Mouse (Mus musculus) midbrain, postnatal 0 days (tissue): Measurements from ENCODE around the gene Samd13. TPM values are rescaled to one million over a fixed set of nuclear protein-coding genes. Genes with fewer than 3 reads are reported as not detected.

Source experiments
- ATAC-seq: fragments of 200-750 bp; cut with Nextera tagmentation; 2 replicates; pipeline ENCODE4 v1.8.0; 2017; ENCODE audit warnings: moderate number of reproducible peaks, mild to moderate bottlenecking, moderate TSS enrichment, moderate library complexity; ENCODE audit not compliant: low FRiP score
- DNase-seq: peaks from one replicate; pipeline ENCODE4 v3.0.0-alpha.2; 2015; ENCODE audit warnings: low spot score
- H3K27ac ChIP-seq: fragments of 300-500 bp; sonication (generic); 2 replicates; pipeline ENCODE4 v1.5.1; 2014; ENCODE audit warnings: low read depth, mild to moderate bottlenecking, low read length, mixed read lengths
- H3K27me3 ChIP-seq: fragments of 300-500 bp; sonication (generic); 2 replicates; pipeline ENCODE4 v1.6.1; 2014; ENCODE audit warnings: low read length, control low read depth, mixed read lengths; ENCODE audit not compliant: insufficient read depth
- H3K36me3 ChIP-seq: fragments of 300-500 bp; sonication (generic); 2 replicates; pipeline ENCODE4 v1.6.1; 2014; ENCODE audit warnings: low read length, control low read depth, mixed read lengths; ENCODE audit not compliant: insufficient read depth
- H3K4me1 ChIP-seq: fragments of 300-500 bp; sonication (generic); 2 replicates; pipeline ENCODE4 v1.6.1; 2014; ENCODE audit warnings: mild to moderate bottlenecking, control low read depth, antibody characterized with exemption, low read length, mixed read lengths; ENCODE audit not compliant: insufficient read depth
- H3K4me2 ChIP-seq: fragments of 300-500 bp; sonication (generic); 2 replicates; pipeline ENCODE4 v1.6.1; 2014; ENCODE audit warnings: low read depth, mild to moderate bottlenecking, low read length, mixed read lengths; ENCODE audit not compliant: poor library complexity, severe bottlenecking
- H3K4me3 ChIP-seq: fragments of 300-500 bp; sonication (generic); 2 replicates; pipeline ENCODE4 v1.5.1; 2014; ENCODE audit warnings: low read depth, mild to moderate bottlenecking, low read length, moderate library complexity
- H3K9ac ChIP-seq: fragments of 300-500 bp; sonication (generic); replicated peaks from 2 replicates; pipeline ENCODE4 v1.6.1; 2014; ENCODE audit warnings: mild to moderate bottlenecking, low read length, moderate library complexity, mixed read lengths; ENCODE audit not compliant: poor library complexity, severe bottlenecking
- H3K9me3 ChIP-seq: fragments of 300-500 bp; sonication (generic); 2 replicates; pipeline ENCODE4 v1.6.1; 2016; ENCODE audit warnings: low read length, control low read depth
- CTCF ChIP-seq: IDR thresholded peaks from 2 replicates; pipeline ENCODE4 v1.5.1; 2016; ENCODE audit warnings: antibody characterized with exemption, mild to moderate bottlenecking
- WGBS: fragments of 180-500 bp; shearing (Covaris S2); extraction: QIAGEN DNeasy Blood & Tissue Kit; methylation state at CpG from one replicate; pipeline ENCODE4 v1.1.7; 2014; 5-methylcytosine and 5-hydroxymethylcytosine counted together
- polyA plus RNA-seq: library from polyadenylated mRNA; unstranded; fragments of >200 nt; fragmentation: Nextera tagmentation; extraction: Ambion mirVana; gene quantifications from 2 replicates; pipeline ENCODE4 v1.2.1, GENCODE M21; 2015
- total RNA-seq: library from RNA; depleted of rRNA; stranded (reverse); fragments of >200 nt; gene quantifications from 2 replicates; pipeline ENCODE4 v1.2.3, GENCODE M21; 2014

Samd13 gene
- total and polyA plus RNA-seq, 2 experiments from 2014 or later, result 0.16 to 0.31 TPM

DNA sequence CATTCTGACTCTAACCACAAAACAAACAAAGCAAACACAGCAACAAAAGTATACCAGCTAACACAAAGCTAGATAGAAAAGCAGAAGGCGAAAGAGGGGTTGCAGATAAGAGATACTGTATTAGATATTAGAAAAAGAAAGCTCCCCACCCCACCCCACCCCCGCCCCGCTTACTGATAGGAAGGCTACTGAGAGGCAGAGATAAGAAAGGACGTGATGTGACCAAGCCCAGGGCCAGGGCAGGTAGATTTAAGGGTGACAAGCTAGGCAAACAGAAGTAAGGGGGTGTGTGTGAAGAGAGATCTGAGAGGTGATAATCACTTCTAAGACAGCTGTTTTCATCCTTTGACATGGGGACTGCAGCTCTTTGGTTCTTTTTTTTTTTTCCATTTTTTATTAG, 67.0 kb downstream of the Samd13 start:
- H3K4me3 ChIP-seq, result no peak overlapping the region

GRCm38 (mm10) chr3:146617946-146618345, 67.4 kb downstream of the Samd13 start:
- Histone ChIP-seq H3K9me3 (no peaks in the 10 kb centered on the region), H3K27ac (no peak overlapping the region), H3K9ac (no peak overlapping the region), H3K4me1 (no peaks in the 10 kb centered on the region), H3K36me3 (no peaks in the 10 kb centered on the region), H3K4me2 (no peak overlapping the region), H3K27me3 (no peaks in the 10 kb centered on the region), H3K4me3 (no peak overlapping the region)
- DNase-seq (no peak), ATAC-seq (no peak)
- no peak for TF ChIP-seq CTCF

More for the DNA sequence above, 67.0 kb downstream of the Samd13 start:
- ATAC-seq (no peak), DNase-seq (no peak)
- TF ChIP-seq CTCF, result no peak
- Histone ChIP-seq H3K9me3 (no peaks in the 10 kb centered on the region), H3K9ac (no peak overlapping the region), H3K36me3 (no peaks in the 10 kb centered on the region), H3K4me2 (no peak overlapping the region), H3K27me3 (no peaks in the 10 kb centered on the region), H3K27ac (no peak overlapping the region), H3K4me1 (no peaks in the 10 kb centered on the region)
- WGBS, result 83% methylated on average over 4 of the region's 4 CpGs

GRCm38 (mm10) chr3:146616533-146617283, 68.7 kb downstream of the Samd13 start:
- DNase-seq (no peak), ATAC-seq (no peak)
- Histone ChIP-seq H3K27me3 (no peaks in the 10 kb centered on the region), H3K27ac (no peak overlapping the region), H3K9ac (no peak overlapping the region), H3K4me1 (no peaks in the 10 kb centered on the region), H3K9me3 (no peaks in the 10 kb centered on the region), H3K36me3 (no peaks in the 10 kb centered on the region), H3K4me3 (no peak overlapping the region), H3K4me2 (no peak overlapping the region)
- no peak for TF ChIP-seq CTCF
- 71% methylated on average over 5 of the region's 5 CpGs for WGBS

DNA sequence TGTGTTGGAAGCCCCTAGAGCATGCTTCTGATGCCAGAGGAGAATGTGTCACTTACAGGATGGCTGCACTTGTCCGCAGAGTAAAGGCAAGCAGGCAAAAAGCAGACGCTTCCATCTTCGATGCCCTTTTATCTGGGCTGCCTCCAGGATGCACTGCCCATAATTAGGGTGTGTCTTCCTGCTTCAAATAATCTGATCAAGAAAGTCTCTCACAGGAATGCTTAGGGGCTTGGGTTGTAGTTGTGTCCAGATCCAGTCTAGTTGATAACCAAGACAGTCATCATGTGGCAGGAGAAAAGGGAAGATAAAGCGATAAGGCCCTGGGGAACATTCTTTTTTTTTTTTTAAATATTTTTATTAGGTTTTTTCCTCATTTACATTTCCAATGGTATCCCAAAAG, 69.9 kb downstream of the Samd13 start, which contains the start of gene Dnase2b:
Gene Dnase2b (minus strand): TSS at position 101 of the 400 bp plus-strand sequence.
- Histone ChIP-seq H3K4me1 (no peaks in the 10 kb centered on the region), H3K9me3 (no peaks in the 10 kb centered on the region), H3K9ac (no peak within 1 kb of the TSS), H3K27ac (no peak within 1 kb of the TSS), H3K4me2 (no peak within 1 kb of the TSS), H3K4me3 (no peak within 1 kb of the TSS), H3K27me3 (no peaks in the 10 kb centered on the region), H3K36me3 (no peaks in the 10 kb centered on the region)
- DNase-seq, result no peak
- ATAC-seq, result no peak
- WGBS, result 91% methylated on average over 4 of the region's 4 CpGs
- TF ChIP-seq CTCF, result no peak

GRCm38 (mm10) chr3:146611821-146612220, 73.6 kb downstream of the Samd13 start:
- Histone ChIP-seq H3K4me2 (no peak overlapping the region), H3K27me3 (no peaks in the 10 kb centered on the region), H3K4me3 (no peak overlapping the region), H3K9ac (no peak overlapping the region), H3K27ac (no peak overlapping the region), H3K9me3 (no peaks in the 10 kb centered on the region), H3K36me3 (no peaks in the 10 kb centered on the region), H3K4me1 (peaks cover 6% of the 10 kb centered on the region)
- ATAC-seq (no peak), DNase-seq (no peak)
- WGBS, result 80% methylated on average over 4 of the region's 4 CpGs
- TF ChIP-seq CTCF, result no peak

DNA sequence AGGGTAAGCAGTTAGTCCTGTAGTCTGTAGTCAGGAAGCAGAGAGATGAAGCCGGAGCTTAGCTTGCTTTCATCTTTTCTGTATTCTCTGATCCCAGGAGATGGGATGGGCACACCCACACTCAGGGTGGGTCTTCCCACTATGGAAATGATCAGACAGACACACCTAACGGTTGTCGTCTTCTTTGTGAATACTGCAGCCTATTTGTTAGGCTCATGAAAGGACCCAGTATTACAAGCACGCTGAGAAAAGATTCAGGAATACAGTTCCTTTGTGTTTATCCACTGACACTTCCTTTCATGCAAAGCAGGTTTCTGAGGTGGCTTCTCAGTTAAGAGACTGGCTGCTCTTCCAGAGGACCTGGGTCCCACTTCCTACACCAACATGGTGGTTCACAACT, 74.1 kb downstream of the Samd13 start:
- Histone ChIP-seq H3K9ac (no peak overlapping the region), H3K4me3 (no peak overlapping the region), H3K36me3 (no peaks in the 10 kb centered on the region), H3K4me1 (peaks cover 6% of the 10 kb centered on the region), H3K27me3 (no peaks in the 10 kb centered on the region), H3K4me2 (no peak overlapping the region), H3K9me3 (no peaks in the 10 kb centered on the region), H3K27ac (no peak overlapping the region)
- DNase-seq (no peak), ATAC-seq (no peak)
- no peak for TF ChIP-seq CTCF
- WGBS, result 75% methylated on average over 4 of the region's 4 CpGs
